Mouse (Mus musculus): ENCODE measurements around the gene Gabbr1.

- TF ChIP-seq CTCF (conservative IDR thresholded peaks at IDR 0.05; ENCODE audit: low read length), result no peak
- TF ChIP-seq NANOG (IDR thresholded peaks at IDR 0.05; ENCODE audit: borderline replicate concordance, low read length), result no peak
- no peak for TF ChIP-seq POU5F1 (IDR thresholded peaks at IDR 0.05; ENCODE audit: borderline replicate concordance, low read length)
These were observed 16.6 kb upstream of the Gabbr1 start for GRCm38 (mm10) chr17:37029162-37029561.
